Mouse (Mus musculus): ENCODE data around the gene P2rx6.

P2rx6 gene

DNA sequence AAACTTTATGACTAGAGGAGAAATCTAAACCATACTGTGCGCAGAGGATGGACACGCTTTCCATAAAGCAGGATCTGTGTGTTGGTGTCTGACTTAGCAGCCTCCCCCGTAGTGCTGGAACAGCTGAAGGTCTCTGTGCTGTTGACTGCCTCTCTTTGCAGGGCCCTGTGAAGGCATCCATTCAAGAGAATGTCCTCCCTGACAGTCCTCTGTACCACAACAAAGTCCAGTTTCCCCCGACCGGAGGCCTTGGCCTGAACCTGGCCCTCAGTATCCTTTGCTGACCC lies 64.5 kb downstream of the P2rx6 start:
- DNase-seq (ENCODE audit: low spot score in 2 of 2): no peak
